Mouse (Mus musculus): ENCODE results near the gene Zc3h8. TPM values are rescaled to one million over a fixed set of nuclear protein-coding genes. Genes with fewer than 3 reads are reported as not detected.

Zc3h8 gene
- total and polyA plus RNA-seq, 3 experiments, result 5.8 to 6.5 TPM; not detected in 1

DNA sequence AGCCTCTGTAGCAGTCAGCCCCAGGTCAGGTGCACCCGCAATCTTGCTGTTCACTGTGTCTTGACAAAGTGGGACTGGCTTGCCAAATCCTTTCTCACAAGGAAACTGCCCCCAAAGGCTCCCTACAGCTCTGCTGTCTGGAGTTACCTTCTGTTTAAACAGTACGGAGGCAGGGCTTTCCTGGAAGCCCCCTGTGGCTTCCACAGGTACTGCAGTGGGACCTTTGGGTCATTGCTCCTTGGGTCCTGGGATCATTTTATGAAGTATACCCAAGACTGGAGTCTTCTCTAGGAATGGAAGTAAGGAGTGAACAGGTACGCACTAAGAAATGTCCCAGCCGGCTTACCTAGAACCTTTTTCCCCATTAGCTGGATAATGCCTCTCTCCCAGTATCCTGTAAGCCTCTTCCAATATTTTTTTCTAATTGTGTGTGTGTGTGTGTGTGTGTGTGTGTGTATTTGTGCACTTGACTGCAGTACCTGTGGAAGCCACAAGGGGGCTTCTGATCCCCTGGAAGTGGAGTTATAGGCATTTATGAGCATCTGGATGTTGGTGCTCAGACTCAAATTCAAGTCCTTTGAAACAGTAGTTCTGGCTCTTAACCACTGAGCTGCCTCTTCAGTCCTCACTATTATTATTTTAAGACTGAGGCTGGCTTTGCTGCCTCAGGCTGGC, 53.1 kb downstream of the Zc3h8 start:
- TF ChIP-seq TBP (IDR thresholded peaks at IDR 0.05; ENCODE audit: low read depth, low read length) (no peak), MYB (IDR thresholded peaks at IDR 0.05; ENCODE audit: low read depth, low read length) (no peak), MAFK (IDR thresholded peaks at IDR 0.05; ENCODE audit: borderline replicate concordance, low read depth, low read length) (no peak), TCF12 (IDR thresholded peaks at IDR 0.05; ENCODE audit: low read depth, low read length) (no peak), POLR2A (IDR thresholded peaks at IDR 0.05; ENCODE audit: control insufficient read depth in 1 of 2, insufficient read depth in 1 of 2, low read depth in 1 of 2, low read length in 2 of 2, poor library complexity in 1 of 2) (no peak), GABPA (IDR thresholded peaks at IDR 0.05; ENCODE audit: low read depth, low read length) (no peak), RAD21 (IDR thresholded peaks at IDR 0.05; ENCODE audit: low read depth, low read length) (peak; percentile 18), E2F4 (IDR thresholded peaks at IDR 0.05; ENCODE audit: borderline replicate concordance, low read depth, low read length) (no peak), SMC3 (IDR thresholded peaks at IDR 0.05; ENCODE audit: low read depth, low read length) (peak; percentile 50), CTCF (IDR thresholded peaks at IDR 0.05 in 2 of 3, conservative IDR thresholded peaks at IDR 0.05 in 1 of 3; ENCODE audit: control insufficient read depth in 1 of 3, insufficient read depth in 1 of 3, low read depth in 2 of 3, low read length in 3 of 3, poor library complexity in 1 of 3, severe bottlenecking in 1 of 3) (peak; percentile 22 to 46 (median 37); a peak in 5 of 6 replicates), MYC (IDR thresholded peaks at IDR 0.05; ENCODE audit: low read depth, low read length) (no peak), ZMIZ1 (IDR thresholded peaks at IDR 0.05; ENCODE audit: low read depth, low read length) (no peak), MXI1 (IDR thresholded peaks at IDR 0.05; ENCODE audit: low read depth, low read length) (no peak), HCFC1 (IDR thresholded peaks at IDR 0.05; ENCODE audit: low read depth, low read length) (no peak)
- H3K9ac ChIP-seq (ENCODE audit: control insufficient read depth, low read depth, low read length, poor library complexity, severe bottlenecking), result no peak overlapping the region
- no peaks in the 10 kb centered on the region for H3K79me2 ChIP-seq (ENCODE audit: control insufficient read depth, insufficient read depth, low read length, poor library complexity)
- H3K27me3 ChIP-seq (ENCODE audit: control insufficient read depth in 1 of 2, insufficient read depth in 2 of 2, low read length in 2 of 2), result no peaks in the 10 kb centered on the region
- H3K4me3 ChIP-seq (ENCODE audit: control insufficient read depth in 1 of 2, insufficient read depth in 1 of 2, low read depth in 2 of 2, low read length in 2 of 2), result no peak overlapping the region
- no peaks in the 10 kb centered on the region for H3K4me1 ChIP-seq (ENCODE audit: control insufficient read depth in 1 of 2, insufficient read depth in 2 of 2, low read length in 2 of 2)
- DNase-seq (ENCODE audit: low read depth, low spot score), result peak; percentile 28
- H3K27ac ChIP-seq (ENCODE audit: control insufficient read depth, low read depth, low read length), result no peak overlapping the region
- H3K9me3 ChIP-seq (replicated peaks; ENCODE audit: insufficient read depth, low read length), result no peaks in the 10 kb centered on the region
- no peaks in the 10 kb centered on the region for H3K36me3 ChIP-seq (ENCODE audit: control insufficient read depth in 1 of 2, insufficient read depth in 2 of 2, low read length in 2 of 2)

- H3K79me2 ChIP-seq (ENCODE audit: control insufficient read depth, insufficient read depth, low read length, poor library complexity), result no peaks in the 10 kb centered on the region
- no peak overlapping the region for H3K9ac ChIP-seq (ENCODE audit: control insufficient read depth, low read depth, low read length, poor library complexity, severe bottlenecking)
These were observed 55.9 kb downstream of the Zc3h8 start for GRCm38 (mm10) chr2:128887866-128888550.

More at GRCm38 (mm10) chr2:128887866-128888550, 55.9 kb downstream of the Zc3h8 start:
- Histone ChIP-seq H3K9me3 (replicated peaks; ENCODE audit: insufficient read depth, low read length) (no peaks in the 10 kb centered on the region), H3K4me3 (ENCODE audit: control insufficient read depth in 1 of 2, insufficient read depth in 1 of 2, low read depth in 2 of 2, low read length in 2 of 2) (no peak overlapping the region), H3K36me3 (ENCODE audit: control insufficient read depth in 1 of 2, insufficient read depth in 2 of 2, low read length in 2 of 2) (no peaks in the 10 kb centered on the region), H3K27me3 (ENCODE audit: control insufficient read depth in 1 of 2, insufficient read depth in 2 of 2, low read length in 2 of 2) (no peaks in the 10 kb centered on the region), H3K27ac (ENCODE audit: control insufficient read depth, low read depth, low read length) (no peak overlapping the region), H3K4me1 (ENCODE audit: control insufficient read depth in 1 of 2, insufficient read depth in 2 of 2, low read length in 2 of 2) (no peaks in the 10 kb centered on the region)
- DNase-seq (ENCODE audit: low read depth, low spot score), result no peak
- TF ChIP-seq ETS1 (IDR thresholded peaks at IDR 0.05; ENCODE audit: low read depth, low read length), result no peak
- TF ChIP-seq ZNF384 (IDR thresholded peaks at IDR 0.05; ENCODE audit: low read depth, low read length), result no peak
- TF ChIP-seq CHD2 (IDR thresholded peaks at IDR 0.05; ENCODE audit: low read length), result no peak
- no peak for TF ChIP-seq UBTF (IDR thresholded peaks at IDR 0.05; ENCODE audit: borderline replicate concordance, insufficient read depth, low read depth, low read length)
- no peak for TF ChIP-seq ELF1 (IDR thresholded peaks at IDR 0.05; ENCODE audit: low read depth, low read length)
- TF ChIP-seq MAX (IDR thresholded peaks at IDR 0.05; ENCODE audit: low read length), result no peak
- no peak for TF ChIP-seq TBP (IDR thresholded peaks at IDR 0.05; ENCODE audit: low read depth, low read length)
- TF ChIP-seq NELFE (IDR thresholded peaks at IDR 0.05; ENCODE audit: low read depth, low read length), result no peak
- no peak for TF ChIP-seq CHD1 (IDR thresholded peaks at IDR 0.05; ENCODE audit: low read depth, low read length)
